Mouse (Mus musculus) bone marrow macrophage, adult 2 months (primary cell): Measurements from ENCODE around the gene Kcnd2. TPM values are rescaled to one million over a fixed set of nuclear protein-coding genes. Genes with fewer than 3 reads are reported as not detected.

Experiments used
- H3K27ac ChIP-seq: 2 replicates; pipeline ENCODE4 v1.5.1; 2012; ENCODE audit warnings: low read depth, low read length; ENCODE audit not compliant: insufficient read depth
- H3K4me1 ChIP-seq: 2 replicates; pipeline ENCODE4 v1.6.1; 2012; ENCODE audit warnings: low read length; ENCODE audit not compliant: control insufficient read depth, insufficient read depth
- H3K4me3 ChIP-seq: 2 replicates; pipeline ENCODE4 v1.5.1; 2012; ENCODE audit warnings: mild to moderate bottlenecking, low read length, moderate library complexity; ENCODE audit not compliant: insufficient read depth
- CTCF ChIP-seq: IDR thresholded peaks from 2 replicates; pipeline ENCODE4 v1.5.1; 2012; ENCODE audit warnings: low read depth, mild to moderate bottlenecking, low read length, moderate library complexity
- POLR2A ChIP-seq: IDR thresholded peaks from 2 replicates; pipeline ENCODE4 v1.6.1; 2012; ENCODE audit warnings: mild to moderate bottlenecking, low read depth, low read length, borderline replicate concordance
- polyA plus RNA-seq: library from polyadenylated mRNA; stranded (reverse); fragments of >200 nt; gene quantifications from 2 replicates; pipeline ENCODE4 v1.2.4, GENCODE M21; 2012; ENCODE audit not compliant: missing spikeins, insufficient read depth, insufficient read length

The Kcnd2 gene
- polyA plus RNA-seq, result not detected in 2 replicates

GRCm38 (mm10) chr6:21215491-21216191, at the start of gene Kcnd2:
Kcnd2 (plus strand) TSS chr6:21215503.
- H3K4me1 ChIP-seq, result no peaks in the 10 kb centered on the region
- no peak within 1 kb of the TSS for H3K27ac ChIP-seq
- TF ChIP-seq CTCF (no peak), POLR2A (no peak)
- no peak within 1 kb of the TSS for H3K4me3 ChIP-seq

- no peak for TF ChIP-seq POLR2A
- TF ChIP-seq CTCF, result no peak
These were observed 48.7 kb upstream of the Kcnd2 start for GRCm38 (mm10) chr6:21166611-21167010.

GRCm38 (mm10) chr6:21195341-21195740, 20.0 kb upstream of the Kcnd2 start:
- TF ChIP-seq CTCF, result no peak
- no peak for TF ChIP-seq POLR2A
- H3K27ac ChIP-seq, result no peak overlapping the region
- H3K4me1 ChIP-seq, result no peaks in the 10 kb centered on the region
- no peak overlapping the region for H3K4me3 ChIP-seq

More at GRCm38 (mm10) chr6:21166611-21167010, 48.7 kb upstream of the Kcnd2 start:
- no peak overlapping the region for H3K4me3 ChIP-seq
- H3K27ac ChIP-seq, result no peak overlapping the region
- no peaks in the 10 kb centered on the region for H3K4me1 ChIP-seq

GRCm38 (mm10) chr6:21213865-21214672, 1.2 kb upstream of the Kcnd2 start:
- Histone ChIP-seq H3K4me3 (no peak overlapping the region), H3K4me1 (no peaks in the 10 kb centered on the region), H3K27ac (no peak overlapping the region)
- TF ChIP-seq CTCF, result peak; percentile 33; the same call in 1 of the 2 replicates
- no peak for TF ChIP-seq POLR2A

GRCm38 (mm10) chr6:21214673-21215490, 421 bp upstream of the Kcnd2 start:
- H3K4me1 ChIP-seq, result no peaks in the 10 kb centered on the region
- TF ChIP-seq POLR2A, result no peak
- H3K4me3 ChIP-seq, result no peak overlapping the region
- H3K27ac ChIP-seq, result no peak overlapping the region

GRCm38 (mm10) chr6:21216206-21217020, 1.1 kb downstream of the Kcnd2 start:
- H3K4me3 ChIP-seq, result no peak overlapping the region
- H3K4me1 ChIP-seq, result no peaks in the 10 kb centered on the region
- no peak overlapping the region for H3K27ac ChIP-seq
- TF ChIP-seq CTCF (no peak), POLR2A (no peak)

GRCm38 (mm10) chr6:21217156-21217555, 1.9 kb downstream of the Kcnd2 start:
- Histone ChIP-seq H3K4me3 (no peak overlapping the region), H3K4me1 (no peaks in the 10 kb centered on the region), H3K27ac (no peak overlapping the region)
- TF ChIP-seq POLR2A, result no peak

- TF ChIP-seq POLR2A (no peak), CTCF (no peak)
- Histone ChIP-seq H3K4me3 (no peak overlapping the region), H3K27ac (no peak overlapping the region), H3K4me1 (no peaks in the 10 kb centered on the region)
These were observed 10.8 kb downstream of the Kcnd2 start for GRCm38 (mm10) chr6:21226124-21226523.

GRCm38 (mm10) chr6:21259031-21259430, 43.7 kb downstream of the Kcnd2 start:
- Histone ChIP-seq H3K27ac (no peak overlapping the region), H3K4me1 (no peaks in the 10 kb centered on the region), H3K4me3 (no peak overlapping the region)
- TF ChIP-seq CTCF (no peak), POLR2A (no peak)
